Mouse (Mus musculus) lung, adult 2 months (tissue): ENCODE data around the gene Nrip3.

ENCODE experiments used
- CTCF ChIP-seq: fragments of 200-500 bp; IDR thresholded peaks from 2 replicates; pipeline ENCODE4 v1.5.1; 2011; ENCODE audit warnings: mild to moderate bottlenecking, low read length, control low read depth; ENCODE audit not compliant: insufficient read depth
- POLR2A ChIP-seq: fragments of 200-500 bp; IDR thresholded peaks from 2 replicates; pipeline ENCODE4 v1.6.1; 2011; ENCODE audit warnings: low read depth, mild to moderate bottlenecking, control low read depth, low read length, borderline replicate concordance; ENCODE audit errors: extremely low read depth

DNA sequence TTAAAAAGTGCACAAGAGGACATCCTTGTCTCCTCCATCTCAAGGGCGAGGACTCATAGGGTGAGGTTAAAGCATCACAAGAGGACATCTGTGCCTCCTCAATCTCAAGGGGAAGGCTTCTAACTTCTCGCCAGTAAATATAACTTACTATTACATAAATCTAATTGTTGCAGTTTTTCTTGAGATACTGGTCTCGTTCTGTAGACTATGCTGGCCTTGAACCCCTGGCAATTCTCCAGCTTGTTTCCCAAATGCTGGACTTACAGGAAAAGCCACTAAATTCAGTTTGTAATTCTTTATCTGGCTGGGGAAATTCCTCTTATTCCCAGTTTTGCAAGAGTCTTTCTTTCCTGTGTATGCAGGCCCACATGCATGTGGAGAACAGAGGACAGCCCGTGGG is 47.0 kb downstream of the Nrip3 start:
- TF ChIP-seq POLR2A (no peak), CTCF (no peak)
